Mouse (Mus musculus) ES-Bruce4 (cell line): ENCODE data around the gene Kmt2a.

Experiments used
- CTCF ChIP-seq: IDR thresholded peaks from one replicate; pipeline ENCODE4 v1.8.1; 2011; ENCODE audit warnings: low read depth, low read length
- EP300 ChIP-seq: IDR thresholded peaks from 2 replicates; pipeline ENCODE4 v1.6.1; 2011; ENCODE audit warnings: low read depth, low read length; ENCODE audit not compliant: insufficient read depth
- POLR2A ChIP-seq: IDR thresholded peaks from one replicate; pipeline ENCODE4 v1.8.1; 2011; ENCODE audit warnings: low read length; ENCODE audit not compliant: insufficient read depth

DNA sequence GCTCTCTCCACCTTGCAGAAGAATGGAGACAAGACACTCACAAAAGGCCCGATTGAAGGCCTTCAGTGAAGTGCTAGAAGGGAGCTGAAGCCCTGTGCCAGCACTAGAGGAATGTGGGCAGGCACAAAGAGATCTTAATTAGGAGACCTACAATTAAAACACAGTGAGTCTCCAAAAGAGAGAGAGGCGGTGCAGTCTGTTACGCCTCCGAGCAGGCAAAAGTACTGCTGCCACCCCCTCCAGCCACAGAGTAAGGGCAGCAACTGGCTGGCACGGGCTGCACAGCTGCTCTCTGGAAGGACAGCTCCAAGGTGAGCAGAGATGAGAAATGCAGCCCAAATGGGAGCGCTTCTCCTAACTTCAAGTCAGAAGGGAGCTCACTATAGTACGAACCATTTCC is 5.6 kb downstream of the Kmt2a start:
- no peak for TF ChIP-seq CTCF
- no peak for TF ChIP-seq POLR2A
- TF ChIP-seq EP300 = no peak
